Mouse (Mus musculus): ENCODE results near the gene Awat1. TPM values are rescaled to one million over a fixed set of nuclear protein-coding genes. Genes with fewer than 3 reads are reported as not detected.

The Awat1 gene
- polyA plus RNA-seq, 1 experiment from 2014 or later: not detected

GRCm38 (mm10) chrX:100621366-100621765 is 49.3 kb downstream of the Awat1 start:
- 77% methylated on average over 2 of the region's 2 CpGs for WGBS
- Histone ChIP-seq H3K9ac (ENCODE audit: low read depth, low read length) (no peak overlapping the region), H3K36me3 (ENCODE audit: control insufficient read depth, insufficient read depth, low read length) (no peaks in the 10 kb centered on the region), H3K9me3 (ENCODE audit: control insufficient read depth, low read length) (no peaks in the 10 kb centered on the region), H3K4me1 (replicated peaks; ENCODE audit: control insufficient read depth, insufficient read depth, low read length) (no peaks in the 10 kb centered on the region), H3K4me3 (ENCODE audit: low read depth, low read length) (no peak overlapping the region), H3K27me3 (ENCODE audit: control insufficient read depth, insufficient read depth, low read length) (peaks cover 3% of the 10 kb centered on the region; the same call in 1 of the 2 replicates), H3K27ac (ENCODE audit: low read depth, low read length) (no peak overlapping the region), H3K4me2 (replicated peaks; ENCODE audit: low read depth, low read length) (no peak overlapping the region)
- ATAC-seq (ENCODE audit: low FRiP score) (no peak), DNase-seq (ENCODE audit: low spot score) (no peak)

- H3K9me3 ChIP-seq (ENCODE audit: control insufficient read depth, low read length): no peaks in the 10 kb centered on the region
- ATAC-seq (ENCODE audit: low FRiP score): no peak
These were observed 52.2 kb downstream of the Awat1 start for GRCm38 (mm10) chrX:100624242-100624641.

GRCm38 (mm10) chrX:100625146-100625545 is 53.1 kb downstream of the Awat1 start:
- Histone ChIP-seq H3K9ac (ENCODE audit: low read depth, low read length) (peak overlapping the region; percentile 57; the same call in 1 of the 2 replicates), H3K9me3 (ENCODE audit: control insufficient read depth, low read length) (no peaks in the 10 kb centered on the region), H3K4me1 (replicated peaks; ENCODE audit: control insufficient read depth, insufficient read depth, low read length) (no peaks in the 10 kb centered on the region), H3K36me3 (ENCODE audit: control insufficient read depth, insufficient read depth, low read length) (no peaks in the 10 kb centered on the region), H3K4me3 (ENCODE audit: low read depth, low read length) (peak overlapping the region; percentile 60), H3K4me2 (replicated peaks; ENCODE audit: low read depth, low read length) (peak overlapping the region; percentile 45), H3K27me3 (ENCODE audit: control insufficient read depth, insufficient read depth, low read length) (no peaks in the 10 kb centered on the region), H3K27ac (ENCODE audit: low read depth, low read length) (no peak overlapping the region)
- DNase-seq (ENCODE audit: low spot score) (no peak), ATAC-seq (ENCODE audit: low FRiP score) (peak; percentile 13; the same call in 1 of the 2 replicates)
- WGBS: 43% methylated on average over 7 of the region's 7 CpGs

More at GRCm38 (mm10) chrX:100624242-100624641, 52.2 kb downstream of the Awat1 start:
- Histone ChIP-seq H3K27ac (ENCODE audit: low read depth, low read length) (no peak overlapping the region), H3K4me1 (replicated peaks; ENCODE audit: control insufficient read depth, insufficient read depth, low read length) (no peaks in the 10 kb centered on the region), H3K4me2 (replicated peaks; ENCODE audit: low read depth, low read length) (no peak overlapping the region), H3K36me3 (ENCODE audit: control insufficient read depth, insufficient read depth, low read length) (no peaks in the 10 kb centered on the region), H3K9ac (ENCODE audit: low read depth, low read length) (no peak overlapping the region), H3K4me3 (ENCODE audit: low read depth, low read length) (no peak overlapping the region), H3K27me3 (ENCODE audit: control insufficient read depth, insufficient read depth, low read length) (no peaks in the 10 kb centered on the region)
- no peak for DNase-seq (ENCODE audit: low spot score)
- 93% methylated on average over 4 of the region's 4 CpGs for WGBS

GRCm38 (mm10) chrX:100625546-100625801 is 53.4 kb downstream of the Awat1 start, which contains the start of gene Kif4:
Kif4 (plus strand) TSS chrX:100625737.
- no peaks in the 10 kb centered on the region for H3K27me3 ChIP-seq (ENCODE audit: control insufficient read depth, insufficient read depth, low read length)
- H3K9ac ChIP-seq (ENCODE audit: low read depth, low read length): peak within 1 kb of the TSS; percentile 69
- peak within 1 kb of the TSS; percentile 60 for H3K4me3 ChIP-seq (ENCODE audit: low read depth, low read length)
- WGBS: 25% methylated on average over 3 of the region's 3 CpGs
- peak within 1 kb of the TSS; percentile 64 for H3K4me2 ChIP-seq (replicated peaks; ENCODE audit: low read depth, low read length)
- H3K27ac ChIP-seq (ENCODE audit: low read depth, low read length): peak within 1 kb of the TSS; percentile 47
- no peaks in the 10 kb centered on the region for H3K9me3 ChIP-seq (ENCODE audit: control insufficient read depth, low read length)
- DNase-seq (ENCODE audit: low spot score) (no peak), ATAC-seq (ENCODE audit: low FRiP score) (no peak)
- no peaks in the 10 kb centered on the region for H3K36me3 ChIP-seq (ENCODE audit: control insufficient read depth, insufficient read depth, low read length)
- no peaks in the 10 kb centered on the region for H3K4me1 ChIP-seq (replicated peaks; ENCODE audit: control insufficient read depth, insufficient read depth, low read length)

GRCm38 (mm10) chrX:100625802-100626793 is 54.0 kb downstream of the Awat1 start, which contains the start of gene Pdzd11:
Pdzd11 (minus strand) TSS chrX:100626568.
- no peaks in the 10 kb centered on the region for H3K27me3 ChIP-seq (ENCODE audit: control insufficient read depth, insufficient read depth, low read length)
- H3K4me1 ChIP-seq (replicated peaks; ENCODE audit: control insufficient read depth, insufficient read depth, low read length): no peaks in the 10 kb centered on the region
- DNase-seq (ENCODE audit: low spot score) (peak; percentile 89), ATAC-seq (ENCODE audit: low FRiP score) (peak; percentile 100)
- H3K36me3 ChIP-seq (ENCODE audit: control insufficient read depth, insufficient read depth, low read length): no peaks in the 10 kb centered on the region
- peak within 1 kb of the TSS; percentile 60 for H3K4me3 ChIP-seq (ENCODE audit: low read depth, low read length)
- H3K9ac ChIP-seq (ENCODE audit: low read depth, low read length): peak within 1 kb of the TSS; percentile 69
- peak within 1 kb of the TSS; percentile 64 for H3K4me2 ChIP-seq (replicated peaks; ENCODE audit: low read depth, low read length)
- 19% methylated on average over 61 of the region's 62 CpGs for WGBS
- H3K27ac ChIP-seq (ENCODE audit: low read depth, low read length): peak within 1 kb of the TSS; percentile 47
- H3K9me3 ChIP-seq (ENCODE audit: control insufficient read depth, low read length): no peaks in the 10 kb centered on the region

Other genes with a start within 250 kb of the Awat1 start
- gene Otud6a, start 143.2 kb upstream of the Awat1 start, polyA plus RNA-seq (2014; fragmentation: Nextera tagmentation; extraction: Ambion mirVana): not detected in 2 replicates
- gene Awat2, start 129.5 kb upstream of the Awat1 start, polyA plus RNA-seq (2014; fragmentation: Nextera tagmentation; extraction: Ambion mirVana): 0.32 and 0.71 TPM in 2 replicates
- 42.0 and 45.0 TPM in 2 replicates for gene Igbp1, start 78.0 kb upstream of the Awat1 start, polyA plus RNA-seq (2014; fragmentation: Nextera tagmentation; extraction: Ambion mirVana)
- not detected in 2 replicates for gene Dgat2l6, start 47.4 kb upstream of the Awat1 start, polyA plus RNA-seq (2014; fragmentation: Nextera tagmentation; extraction: Ambion mirVana)
- not detected in 2 replicates for gene P2ry4, start 22.6 kb downstream of the Awat1 start, polyA plus RNA-seq (2014; fragmentation: Nextera tagmentation; extraction: Ambion mirVana)
- 0.11 TPM in 1 of 2 replicates, not detected in the other for gene Arr3, start 33.2 kb downstream of the Awat1 start, polyA plus RNA-seq (2014; fragmentation: Nextera tagmentation; extraction: Ambion mirVana)
- 39.7 and 40.7 TPM in 2 replicates for gene Kif4, start 53.5 kb downstream of the Awat1 start, polyA plus RNA-seq (2014; fragmentation: Nextera tagmentation; extraction: Ambion mirVana)
- 144 and 145 TPM in 2 replicates for gene Pdzd11, start 54.3 kb downstream of the Awat1 start, polyA plus RNA-seq (2014; fragmentation: Nextera tagmentation; extraction: Ambion mirVana)
- 12.8 and 15.6 TPM in 2 replicates for gene Gdpd2, start 157.6 kb downstream of the Awat1 start, polyA plus RNA-seq (2014; fragmentation: Nextera tagmentation; extraction: Ambion mirVana)
- 8.1 and 13.8 TPM in 2 replicates for gene Dlg3, start 195.5 kb downstream of the Awat1 start, polyA plus RNA-seq (2014; fragmentation: Nextera tagmentation; extraction: Ambion mirVana)

All from hindbrain, embryonic 11.5 days (tissue).